Mouse (Mus musculus): Measurements from ENCODE around the gene Ndufa3. TPM values are rescaled to one million over a fixed set of nuclear protein-coding genes. Genes with fewer than 3 reads are reported as not detected.

The Ndufa3 gene
- polyA plus RNA-seq, 2 experiments, result 232 to 527 TPM

DNA sequence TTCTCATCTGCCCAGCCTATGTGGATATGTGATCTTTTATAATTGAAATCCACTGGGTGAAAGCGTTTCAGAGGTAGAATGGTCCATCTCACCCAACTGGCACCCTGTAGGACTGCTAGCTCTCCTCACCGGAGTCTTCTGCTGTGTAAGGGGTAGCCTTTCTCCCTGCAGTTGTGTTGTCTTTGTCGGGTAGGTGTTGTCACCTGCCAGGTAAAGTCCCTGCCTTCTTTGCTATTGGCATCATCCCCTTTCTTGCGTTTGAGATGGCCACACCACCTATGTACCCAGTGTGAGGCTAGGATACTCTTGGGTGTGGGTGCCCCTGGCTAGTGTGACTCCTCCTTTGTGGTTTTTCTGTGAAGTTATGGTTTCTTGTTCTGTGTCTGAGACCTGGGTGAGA, 29.5 kb downstream of the Ndufa3 start:
- Histone ChIP-seq H3K9ac (ENCODE audit: low read depth, low read length, severe bottlenecking) (peak overlapping the region; percentile 98), H3K9me3 (ENCODE audit: control insufficient read depth, low read length) (no peaks in the 10 kb centered on the region), H3K4me3 (replicated peaks; ENCODE audit: low read length) (peak overlapping the region; percentile 95), H3K4me2 (replicated peaks; ENCODE audit: low read depth, low read length, severe bottlenecking) (peak overlapping the region; percentile 61), H3K4me1 (ENCODE audit: control insufficient read depth, insufficient read depth, low read length) (peaks cover 27% of the 10 kb centered on the region), H3K36me3 (ENCODE audit: control insufficient read depth, insufficient read depth, low read length) (peaks cover 33% of the 10 kb centered on the region), H3K27me3 (ENCODE audit: control insufficient read depth, insufficient read depth, low read length) (no peaks in the 10 kb centered on the region), H3K27ac (replicated peaks; ENCODE audit: low read depth, low read length) (no peak overlapping the region)
- DNase-seq (ENCODE audit: low spot score) (no peak), ATAC-seq (ENCODE audit: low FRiP score, low read depth) (no peak)
- WGBS, result 66% methylated on average over 4 of the region's 4 CpGs
- no peak for TF ChIP-seq POLR2A (IDR thresholded peaks at IDR 0.05; ENCODE audit: borderline replicate concordance, extremely low read depth, insufficient read depth, insufficient read length)

GRCm38 (mm10) chr7:3656966-3657365, 39.8 kb downstream of the Ndufa3 start:
- 90% methylated on average over 4 of the region's 4 CpGs for WGBS
- Histone ChIP-seq H3K9me3 (ENCODE audit: control insufficient read depth, low read length) (no peaks in the 10 kb centered on the region), H3K36me3 (ENCODE audit: control insufficient read depth, insufficient read depth, low read length) (peaks cover 98% of the 10 kb centered on the region), H3K27ac (replicated peaks; ENCODE audit: low read depth, low read length) (no peak overlapping the region), H3K4me1 (ENCODE audit: control insufficient read depth, insufficient read depth, low read length) (no peaks in the 10 kb centered on the region), H3K27me3 (ENCODE audit: control insufficient read depth, insufficient read depth, low read length) (no peaks in the 10 kb centered on the region), H3K4me3 (replicated peaks; ENCODE audit: low read length) (no peak overlapping the region), H3K9ac (ENCODE audit: low read depth, low read length, severe bottlenecking) (no peak overlapping the region), H3K4me2 (replicated peaks; ENCODE audit: low read depth, low read length, severe bottlenecking) (no peak overlapping the region)
- no peak for TF ChIP-seq POLR2A (IDR thresholded peaks at IDR 0.05; ENCODE audit: borderline replicate concordance, extremely low read depth, insufficient read depth, insufficient read length)
- no peak for ATAC-seq (ENCODE audit: low FRiP score, low read depth)
- DNase-seq (ENCODE audit: low spot score), result no peak

DNA sequence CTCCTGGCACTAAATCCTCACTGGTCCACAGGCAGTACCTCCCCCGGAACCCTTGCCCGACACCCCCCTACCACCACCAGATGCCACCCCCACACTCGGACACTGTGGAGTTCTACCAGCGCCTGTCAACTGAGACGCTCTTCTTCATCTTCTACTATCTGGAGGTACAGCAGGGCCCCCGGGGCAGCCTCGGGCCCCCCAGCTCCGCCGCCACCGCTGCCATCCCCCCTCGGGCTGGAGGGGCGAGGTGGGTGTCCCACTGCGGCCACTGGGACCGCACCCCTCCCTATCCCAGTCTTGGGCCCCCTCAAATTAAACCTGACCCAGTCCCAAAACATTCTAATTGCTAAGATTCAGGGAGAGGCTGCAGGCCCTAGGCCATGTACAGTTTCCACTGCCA, 41.4 kb downstream of the Ndufa3 start:
- Histone ChIP-seq H3K27ac (replicated peaks; ENCODE audit: low read depth, low read length) (no peak overlapping the region), H3K4me3 (replicated peaks; ENCODE audit: low read length) (no peak overlapping the region), H3K36me3 (ENCODE audit: control insufficient read depth, insufficient read depth, low read length) (peaks cover 95% of the 10 kb centered on the region), H3K27me3 (ENCODE audit: control insufficient read depth, insufficient read depth, low read length) (no peaks in the 10 kb centered on the region), H3K9ac (ENCODE audit: low read depth, low read length, severe bottlenecking) (no peak overlapping the region), H3K4me2 (replicated peaks; ENCODE audit: low read depth, low read length, severe bottlenecking) (no peak overlapping the region), H3K4me1 (ENCODE audit: control insufficient read depth, insufficient read depth, low read length) (peaks cover 2% of the 10 kb centered on the region; the same call in 1 of the 2 replicates), H3K9me3 (ENCODE audit: control insufficient read depth, low read length) (no peaks in the 10 kb centered on the region)
- WGBS, result 94% methylated on average over 14 of the region's 14 CpGs
- no peak for ATAC-seq (ENCODE audit: low FRiP score, low read depth)
- DNase-seq (ENCODE audit: low spot score), result no peak
- TF ChIP-seq POLR2A (IDR thresholded peaks at IDR 0.05; ENCODE audit: borderline replicate concordance, extremely low read depth, insufficient read depth, insufficient read length), result no peak

GRCm38 (mm10) chr7:3664524-3665214, 47.5 kb downstream of the Ndufa3 start:
- Histone ChIP-seq H3K36me3 (ENCODE audit: control insufficient read depth, insufficient read depth, low read length) (peaks cover 36% of the 10 kb centered on the region), H3K9me3 (ENCODE audit: control insufficient read depth, low read length) (no peaks in the 10 kb centered on the region), H3K4me2 (replicated peaks; ENCODE audit: low read depth, low read length, severe bottlenecking) (peak overlapping the region; percentile 72), H3K9ac (ENCODE audit: low read depth, low read length, severe bottlenecking) (peak overlapping the region; percentile 73), H3K4me1 (ENCODE audit: control insufficient read depth, insufficient read depth, low read length) (peaks cover 17% of the 10 kb centered on the region), H3K27me3 (ENCODE audit: control insufficient read depth, insufficient read depth, low read length) (no peaks in the 10 kb centered on the region), H3K27ac (replicated peaks; ENCODE audit: low read depth, low read length) (peak overlapping the region; percentile 77), H3K4me3 (replicated peaks; ENCODE audit: low read length) (peak overlapping the region; percentile 66)
- ATAC-seq (ENCODE audit: low FRiP score, low read depth) (peak; percentile 7), DNase-seq (ENCODE audit: low spot score) (peak; percentile 16)
- WGBS, result 34% methylated on average over 15 of the region's 15 CpGs
- TF ChIP-seq POLR2A (IDR thresholded peaks at IDR 0.05; ENCODE audit: borderline replicate concordance, extremely low read depth, insufficient read depth, insufficient read length), result no peak

GRCm38 (mm10) chr7:3665215-3666114, 48.3 kb downstream of the Ndufa3 start, which contains the start of gene Leng1:
Gene Leng1, minus strand, starts transcription at chr7:3665840.
- Histone ChIP-seq H3K4me2 (replicated peaks; ENCODE audit: low read depth, low read length, severe bottlenecking) (peak within 1 kb of the TSS; percentile 72), H3K4me3 (replicated peaks; ENCODE audit: low read length) (peak within 1 kb of the TSS; percentile 66), H3K9me3 (ENCODE audit: control insufficient read depth, low read length) (no peaks in the 10 kb centered on the region), H3K27ac (replicated peaks; ENCODE audit: low read depth, low read length) (peak within 1 kb of the TSS; percentile 77), H3K36me3 (ENCODE audit: control insufficient read depth, insufficient read depth, low read length) (peaks cover 28% of the 10 kb centered on the region), H3K27me3 (ENCODE audit: control insufficient read depth, insufficient read depth, low read length) (no peaks in the 10 kb centered on the region), H3K4me1 (ENCODE audit: control insufficient read depth, insufficient read depth, low read length) (peaks cover 17% of the 10 kb centered on the region), H3K9ac (ENCODE audit: low read depth, low read length, severe bottlenecking) (peak within 1 kb of the TSS; percentile 73)
- DNase-seq (ENCODE audit: low spot score) (peak; percentile 99), ATAC-seq (ENCODE audit: low FRiP score, low read depth) (peak; percentile 97)
- 4% methylated on average over 45 of the region's 45 CpGs for WGBS
- TF ChIP-seq POLR2A (IDR thresholded peaks at IDR 0.05; ENCODE audit: borderline replicate concordance, extremely low read depth, insufficient read depth, insufficient read length), result peak; percentile 24; the same call in 1 of the 2 replicates

Measured in limb, embryonic 14.5 days (tissue).